In the genomic region with DNA sequence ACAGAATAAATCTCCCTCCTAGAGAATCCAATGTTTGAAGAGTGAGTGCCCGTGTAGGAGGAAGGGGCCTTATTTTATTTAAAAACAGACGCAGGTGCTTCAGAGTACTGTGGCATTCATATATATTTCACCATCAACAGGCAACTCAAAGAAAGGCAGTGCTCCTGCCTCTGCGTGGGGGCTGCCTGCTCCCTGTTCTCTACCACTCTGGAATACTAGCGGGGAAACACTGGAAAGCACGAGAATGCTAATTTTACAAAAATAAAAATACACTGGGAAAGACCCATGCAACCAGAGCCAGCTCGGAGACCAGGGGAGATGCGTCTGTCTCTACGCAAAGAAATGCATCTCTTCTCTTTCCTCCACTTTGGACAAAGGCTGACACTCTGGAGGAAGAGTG, we compare ENCODE assay signal across 20 mouse cellular contexts.
DNase-seq lines count a peak whose midpoint lies in the region; ATAC-seq lines count a peak whose summit lies in the region.
"Had no signal": no experiment of that assay in that cellular context is flagged by ENCODE, and none has a peak within 500 bp of the region (broad histone marks: within the 10 kb centered on the region; RNA-seq: fewer than 3 reads in every experiment).

No protein-coding gene starts in this region.

- H3K4me2 ChIP-seq in forebrain, embryonic 15.5 days (replicated peaks): no peak overlapping the region
- peak overlapping the region; percentile 27 for H3K4me2 ChIP-seq in hindbrain, embryonic 14.5 days (replicated peaks)
- no peak overlapping the region for H3K4me2 ChIP-seq in hindbrain, embryonic 11.5 days (replicated peaks; ENCODE audit: low read depth, low read length)
- H3K4me2 ChIP-seq in midbrain, embryonic 14.5 days (ENCODE audit: low read length): no peak overlapping the region
- H3K4me2 ChIP-seq in midbrain, embryonic 13.5 days (replicated peaks): no peak overlapping the region
- no peak overlapping the region for H3K4me2 ChIP-seq in midbrain, embryonic 16.5 days (ENCODE audit: low read length)
- H3K4me2 ChIP-seq: heart, embryonic 13.5 days had no signal

- no peak for DNase-seq in forebrain, embryonic 10.5 days (ENCODE audit: extremely low spot score, low spot score)
- no peak for DNase-seq in hindbrain, embryonic 14.5 days (ENCODE audit: low spot score)
- no peak for DNase-seq in hindbrain, embryonic 11.5 days (ENCODE audit: low spot score)
- no peak for DNase-seq in midbrain, embryonic 14.5 days
- no peak for DNase-seq in testis, postnatal 14 days (ENCODE audit: low spot score)
- DNase-seq: adrenal gland, postnatal 10 days; B cell, adult 2 months; cerebellum, adult 11-12 months; cerebellum, postnatal 10 days; forebrain, postnatal 0 days; gastrocnemius, postnatal 36 days; heart, adult 11 months; heart, postnatal 36 days had no signal

- no peaks in the 10 kb centered on the region for H3K36me3 ChIP-seq in forebrain, embryonic 15.5 days
- no peaks in the 10 kb centered on the region for H3K36me3 ChIP-seq in forebrain, embryonic 10.5 days (replicated peaks)
- no peaks in the 10 kb centered on the region for H3K36me3 ChIP-seq in hindbrain, embryonic 14.5 days (replicated peaks; ENCODE audit: control insufficient read depth, insufficient read depth)
- no peaks in the 10 kb centered on the region for H3K36me3 ChIP-seq in hindbrain, embryonic 11.5 days (ENCODE audit: control insufficient read depth, insufficient read depth, low read length)
- H3K36me3 ChIP-seq in midbrain, embryonic 14.5 days (ENCODE audit: control insufficient read depth, insufficient read depth, low read length): no peaks in the 10 kb centered on the region
- no peaks in the 10 kb centered on the region for H3K36me3 ChIP-seq in midbrain, embryonic 13.5 days
- H3K36me3 ChIP-seq in midbrain, embryonic 16.5 days (ENCODE audit: control insufficient read depth, insufficient read depth, low read length): no peaks in the 10 kb centered on the region
- H3K36me3 ChIP-seq: embryonic facial prominence, embryonic 10.5 days; heart, embryonic 13.5 days had no signal

- H3K27ac ChIP-seq in forebrain, embryonic 15.5 days (replicated peaks): peak overlapping the region; percentile 31; the same call in 1 of the 2 replicates
- no peak overlapping the region for H3K27ac ChIP-seq in forebrain, embryonic 10.5 days
- H3K27ac ChIP-seq in hindbrain, embryonic 14.5 days: 0 out of 2 replicates have a peak overlapping the region, but pooled peaks have one; percentile 29
- no peak overlapping the region for H3K27ac ChIP-seq in hindbrain, embryonic 11.5 days (ENCODE audit: low read depth, low read length)
- no peak overlapping the region for H3K27ac ChIP-seq in midbrain, embryonic 14.5 days (replicated peaks; ENCODE audit: low read depth, low read length)
- no peak overlapping the region for H3K27ac ChIP-seq in midbrain, embryonic 13.5 days
- no peak overlapping the region for H3K27ac ChIP-seq in midbrain, embryonic 16.5 days (ENCODE audit: low read length)
- H3K27ac ChIP-seq: embryonic facial prominence, embryonic 10.5 days; heart, embryonic 13.5 days had no signal

- WGBS in forebrain, embryonic 15.5 days: 64% methylated on average over 8 of the region's 8 CpGs
- WGBS in forebrain, embryonic 10.5 days: 81% methylated on average over 8 of the region's 8 CpGs
- WGBS in hindbrain, embryonic 14.5 days: 59% methylated on average over 8 of the region's 8 CpGs
- 76% methylated on average over 8 of the region's 8 CpGs for whole genome bisulfite sequencing in hindbrain, embryonic 11.5 days
- 63% methylated on average over 8 of the region's 8 CpGs for WGBS in midbrain, embryonic 14.5 days
- WGBS in midbrain, embryonic 13.5 days: 67% methylated on average over 8 of the region's 8 CpGs
- WGBS in midbrain, embryonic 16.5 days: 52% methylated on average over 8 of the region's 8 CpGs

- no peaks in the 10 kb centered on the region for H3K27me3 ChIP-seq in forebrain, embryonic 15.5 days
- no peaks in the 10 kb centered on the region for H3K27me3 ChIP-seq in forebrain, embryonic 10.5 days (ENCODE audit: poor library complexity, severe bottlenecking)
- H3K27me3 ChIP-seq in hindbrain, embryonic 14.5 days (ENCODE audit: control insufficient read depth, insufficient read depth, low read length): no peaks in the 10 kb centered on the region
- H3K27me3 ChIP-seq in hindbrain, embryonic 11.5 days (ENCODE audit: control insufficient read depth, insufficient read depth, low read length): no peaks in the 10 kb centered on the region
- H3K27me3 ChIP-seq in midbrain, embryonic 14.5 days (ENCODE audit: control insufficient read depth, insufficient read depth, low read length): no peaks in the 10 kb centered on the region
- no peaks in the 10 kb centered on the region for H3K27me3 ChIP-seq in midbrain, embryonic 13.5 days
- no peaks in the 10 kb centered on the region for H3K27me3 ChIP-seq in midbrain, embryonic 16.5 days (ENCODE audit: control insufficient read depth, insufficient read depth, low read depth, low read length)
- H3K27me3 ChIP-seq: heart, embryonic 13.5 days had no signal

- H3K9ac ChIP-seq in forebrain, embryonic 15.5 days (replicated peaks): no peak overlapping the region
- H3K9ac ChIP-seq in hindbrain, embryonic 14.5 days: no peak overlapping the region
- no peak overlapping the region for H3K9ac ChIP-seq in hindbrain, embryonic 11.5 days (ENCODE audit: low read depth, low read length)
- 0 out of 2 replicates have a peak overlapping the region, but pooled peaks have one; percentile 12 for H3K9ac ChIP-seq in midbrain, embryonic 14.5 days (replicated peaks; ENCODE audit: low read length)
- no peak overlapping the region for H3K9ac ChIP-seq in midbrain, embryonic 13.5 days (replicated peaks)
- no peak overlapping the region for H3K9ac ChIP-seq in midbrain, embryonic 16.5 days (ENCODE audit: low read depth, low read length)
- H3K9ac ChIP-seq: forebrain, postnatal 0 days; heart, embryonic 13.5 days had no signal

- peaks cover 9% of the 10 kb centered on the region for H3K4me1 ChIP-seq in forebrain, embryonic 15.5 days
- 0 out of 2 replicates have a peak, but pooled peaks cover 5% of the 10 kb centered on the region for H3K4me1 ChIP-seq in forebrain, embryonic 10.5 days
- peaks cover 9% of the 10 kb centered on the region for H3K4me1 ChIP-seq in hindbrain, embryonic 14.5 days (replicated peaks; ENCODE audit: control insufficient read depth, insufficient read depth, low read length)
- no peaks in the 10 kb centered on the region for H3K4me1 ChIP-seq in hindbrain, embryonic 11.5 days (replicated peaks; ENCODE audit: control insufficient read depth, insufficient read depth, low read length)
- no peaks in the 10 kb centered on the region for H3K4me1 ChIP-seq in midbrain, embryonic 14.5 days (ENCODE audit: control insufficient read depth, insufficient read depth, low read length)
- H3K4me1 ChIP-seq in midbrain, embryonic 13.5 days (replicated peaks): peaks cover 10% of the 10 kb centered on the region
- 0 out of 2 replicates have a peak, but pooled peaks cover 4% of the 10 kb centered on the region for H3K4me1 ChIP-seq in midbrain, embryonic 16.5 days (ENCODE audit: control insufficient read depth, insufficient read depth, low read length)

- no peak for ATAC-seq in forebrain, embryonic 15.5 days (replicated peaks)
- no peak for ATAC-seq in hindbrain, embryonic 14.5 days (ENCODE audit: low FRiP score)
- ATAC-seq in hindbrain, embryonic 11.5 days (ENCODE audit: low FRiP score): no peak
- no peak for ATAC-seq in midbrain, embryonic 14.5 days (ENCODE audit: low FRiP score, low TSS enrichment)
- no peak for ATAC-seq in midbrain, embryonic 13.5 days
- peak; percentile 58; the same call in 1 of the 2 replicates for ATAC-seq in midbrain, embryonic 16.5 days
- ATAC-seq: CD4-positive, CD25-positive, alpha-beta regulatory T cell, adult 4 months; intestine, postnatal 0 days had no signal

- no peak overlapping the region for H3K4me3 ChIP-seq in forebrain, embryonic 15.5 days
- H3K4me3 ChIP-seq in forebrain, embryonic 10.5 days: no peak overlapping the region
- no peak overlapping the region for H3K4me3 ChIP-seq in hindbrain, embryonic 14.5 days (replicated peaks; ENCODE audit: low read length)
- H3K4me3 ChIP-seq in hindbrain, embryonic 11.5 days (ENCODE audit: low read depth, low read length): no peak overlapping the region
- H3K4me3 ChIP-seq in midbrain, embryonic 14.5 days (replicated peaks; ENCODE audit: low read depth, low read length): no peak overlapping the region
- H3K4me3 ChIP-seq in midbrain, embryonic 13.5 days (replicated peaks): no peak overlapping the region
- H3K4me3 ChIP-seq in midbrain, embryonic 16.5 days (ENCODE audit: low read depth, low read length): no peak overlapping the region
- H3K4me3 ChIP-seq: embryonic facial prominence, embryonic 10.5 days; heart, embryonic 13.5 days had no signal

- no peaks in the 10 kb centered on the region for H3K9me3 ChIP-seq in forebrain, embryonic 15.5 days
- H3K9me3 ChIP-seq in forebrain, embryonic 10.5 days: no peaks in the 10 kb centered on the region
- H3K9me3 ChIP-seq in hindbrain, embryonic 14.5 days (ENCODE audit: control insufficient read depth, low read length): no peaks in the 10 kb centered on the region
- no peaks in the 10 kb centered on the region for H3K9me3 ChIP-seq in hindbrain, embryonic 11.5 days (ENCODE audit: control insufficient read depth, low read length)
- no peaks in the 10 kb centered on the region for H3K9me3 ChIP-seq in midbrain, embryonic 14.5 days (ENCODE audit: control insufficient read depth, low read length)
- no peaks in the 10 kb centered on the region for H3K9me3 ChIP-seq in midbrain, embryonic 13.5 days
- no peaks in the 10 kb centered on the region for H3K9me3 ChIP-seq in midbrain, embryonic 16.5 days (replicated peaks; ENCODE audit: control insufficient read depth, low read length, poor library complexity, severe bottlenecking)
- H3K9me3 ChIP-seq: embryonic facial prominence, embryonic 10.5 days; heart, embryonic 13.5 days had no signal

Comparison
In these comparisons a context has a peak if more than half of its experiments do, and no peak if none do; other contexts are left out.
1. H3K27ac ChIP-seq: peak in forebrain, embryonic 15.5 days (single experiment) and hindbrain, embryonic 14.5 days (single experiment); none in forebrain, embryonic 10.5 days (single experiment), hindbrain, embryonic 11.5 days (single experiment), midbrain, embryonic 14.5 days (single experiment), midbrain, embryonic 13.5 days (single experiment) and midbrain, embryonic 16.5 days (single experiment).